Mouse (Mus musculus) hindbrain, embryonic 11.5 days (tissue): Measurements from ENCODE around the gene Myof. TPM values are rescaled to one million over a fixed set of nuclear protein-coding genes. Genes with fewer than 3 reads are reported as not detected.
A peak's percentile ranks its signal among the peaks of the same experiment; 100 is the strongest.

Experiments
- ATAC-seq: fragments of 200-750 bp; cut with Nextera tagmentation; 2 replicates; pipeline ENCODE4 v1.8.0; 2017; ENCODE audit warnings: mild to moderate bottlenecking, moderate TSS enrichment, moderate library complexity; ENCODE audit not compliant: low FRiP score
- DNase-seq: peaks from one replicate; pipeline ENCODE4 v3.0.0-alpha.2; 2015; ENCODE audit warnings: low spot score
- H3K27ac ChIP-seq: fragments of 300-500 bp; sonication (generic); 2 replicates; pipeline ENCODE4 v1.5.1; 2014; ENCODE audit warnings: mild to moderate bottlenecking, low read depth, low read length
- H3K27me3 ChIP-seq: fragments of 300-500 bp; sonication (generic); 2 replicates; pipeline ENCODE4 v1.6.1; 2014; ENCODE audit warnings: mild to moderate bottlenecking, low read length, moderate library complexity, mixed read lengths; ENCODE audit not compliant: control insufficient read depth, insufficient read depth
- H3K36me3 ChIP-seq: fragments of 300-500 bp; sonication (generic); 2 replicates; pipeline ENCODE4 v1.6.1; 2014; ENCODE audit warnings: mild to moderate bottlenecking, low read length, moderate library complexity, mixed read lengths; ENCODE audit not compliant: control insufficient read depth, insufficient read depth
- H3K4me1 ChIP-seq: fragments of 300-500 bp; sonication (generic); replicated peaks from 2 replicates; pipeline ENCODE4 v1.6.1; 2014; ENCODE audit warnings: low read length, mixed read lengths; ENCODE audit not compliant: control insufficient read depth, insufficient read depth
- H3K4me2 ChIP-seq: fragments of 300-500 bp; sonication (generic); replicated peaks from 2 replicates; pipeline ENCODE4 v1.6.1; 2014; ENCODE audit warnings: mild to moderate bottlenecking, low read depth, low read length
- H3K4me3 ChIP-seq: fragments of 300-500 bp; sonication (generic); 2 replicates; pipeline ENCODE4 v1.5.1; 2014; ENCODE audit warnings: low read depth, low read length
- H3K9ac ChIP-seq: fragments of 300-500 bp; sonication (generic); 2 replicates; pipeline ENCODE4 v1.6.1; 2014; ENCODE audit warnings: low read depth, low read length
- H3K9me3 ChIP-seq: fragments of 300-500 bp; sonication (generic); 2 replicates; pipeline ENCODE4 v1.6.1; 2016; ENCODE audit warnings: low read length; ENCODE audit not compliant: control insufficient read depth
- whole genome bisulfite sequencing: fragments of 180-500 bp; shearing (Covaris S2); extraction: QIAGEN DNeasy Blood & Tissue Kit; methylation state at CpG from one replicate; pipeline ENCODE4 v1.1.7; 2014; 5-methylcytosine and 5-hydroxymethylcytosine counted together
- polyA plus RNA-seq: library from polyadenylated mRNA; unstranded; fragments of >200 nt; fragmentation: Nextera tagmentation; extraction: Ambion mirVana; gene quantifications from 2 replicates; pipeline ENCODE4 v1.2.1, GENCODE M21; 2014

The Myof gene
- polyA plus RNA-seq, 1 experiment from 2014 or later = 3.4 TPM

GRCm38 (mm10) chr19:38032993-38033734 is 10.2 kb downstream of the Myof start:
- H3K4me2 ChIP-seq = no peak overlapping the region
- no peak overlapping the region for H3K9ac ChIP-seq
- no peak for DNase-seq
- ATAC-seq = no peak
- H3K4me3 ChIP-seq = no peak overlapping the region
- no peaks in the 10 kb centered on the region for H3K36me3 ChIP-seq
- H3K27me3 ChIP-seq = no peaks in the 10 kb centered on the region
- no peaks in the 10 kb centered on the region for H3K4me1 ChIP-seq
- H3K27ac ChIP-seq = no peak overlapping the region
- WGBS = 76% methylated on average over 15 of the region's 15 CpGs
- no peaks in the 10 kb centered on the region for H3K9me3 ChIP-seq

DNA sequence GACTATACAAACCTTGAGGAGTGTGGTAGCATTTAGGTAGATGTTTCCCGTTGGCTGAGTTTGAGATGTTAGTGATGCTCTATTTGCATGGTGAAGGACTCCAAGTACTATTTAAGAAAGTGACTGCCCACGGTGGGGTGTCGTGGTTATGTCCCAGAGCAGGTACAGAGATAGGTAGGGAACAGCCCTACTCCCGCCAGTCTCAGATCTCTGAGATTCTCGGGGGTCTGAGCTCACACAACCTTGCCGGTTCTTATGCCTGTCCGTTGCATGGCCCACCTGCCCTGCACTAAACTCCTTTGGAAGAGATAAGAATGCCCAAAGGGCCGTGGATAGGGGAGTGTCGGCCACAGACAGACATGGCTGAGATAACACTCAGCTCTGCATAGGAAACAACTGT is 12.2 kb downstream of the Myof start:
- Histone ChIP-seq H3K27me3 (no peaks in the 10 kb centered on the region), H3K4me3 (no peak overlapping the region), H3K4me2 (no peak overlapping the region), H3K4me1 (no peaks in the 10 kb centered on the region), H3K27ac (no peak overlapping the region), H3K9ac (no peak overlapping the region), H3K9me3 (no peaks in the 10 kb centered on the region), H3K36me3 (no peaks in the 10 kb centered on the region)
- ATAC-seq (no peak), DNase-seq (no peak)
- 69% methylated on average over 9 of the region's 9 CpGs for WGBS

GRCm38 (mm10) chr19:38030673-38031137 is 12.7 kb downstream of the Myof start:
- no peak overlapping the region for H3K9ac ChIP-seq
- H3K4me3 ChIP-seq = no peak overlapping the region
- no peaks in the 10 kb centered on the region for H3K36me3 ChIP-seq
- no peaks in the 10 kb centered on the region for H3K9me3 ChIP-seq
- H3K4me2 ChIP-seq = no peak overlapping the region
- H3K27ac ChIP-seq = no peak overlapping the region
- no peaks in the 10 kb centered on the region for H3K4me1 ChIP-seq
- ATAC-seq (no peak), DNase-seq (peak; percentile 12)
- WGBS = 6% methylated on average over 10 of the region's 23 CpGs
- no peaks in the 10 kb centered on the region for H3K27me3 ChIP-seq

GRCm38 (mm10) chr19:38029871-38030270 is 13.5 kb downstream of the Myof start:
- 62% methylated on average over 3 of the region's 3 CpGs for WGBS
- H3K4me3 ChIP-seq = no peak overlapping the region
- H3K27me3 ChIP-seq = no peaks in the 10 kb centered on the region
- no peaks in the 10 kb centered on the region for H3K9me3 ChIP-seq
- ATAC-seq (no peak), DNase-seq (no peak)
- H3K4me1 ChIP-seq = no peaks in the 10 kb centered on the region
- H3K36me3 ChIP-seq = no peaks in the 10 kb centered on the region
- no peak overlapping the region for H3K4me2 ChIP-seq
- H3K27ac ChIP-seq = no peak overlapping the region
- no peak overlapping the region for H3K9ac ChIP-seq

DNA sequence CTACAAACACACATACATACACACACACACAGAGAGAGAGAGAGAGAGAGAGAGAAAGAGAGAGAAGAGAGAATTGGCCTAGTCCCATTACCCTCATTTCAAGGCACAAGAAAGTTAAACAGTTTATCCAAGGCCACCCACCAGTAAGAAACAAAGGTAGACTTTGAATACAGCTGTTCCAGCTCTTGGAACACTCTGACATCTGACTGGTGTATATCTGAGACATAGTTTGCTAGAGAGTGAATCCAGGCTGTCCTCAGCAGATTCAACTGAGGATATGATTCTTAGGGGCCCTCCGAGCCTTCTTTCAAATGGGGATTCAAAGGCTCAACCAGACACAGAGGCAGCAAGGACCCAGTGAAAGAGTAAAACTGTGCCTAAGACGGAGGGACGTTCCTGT is 14.1 kb downstream of the Myof start:
- Histone ChIP-seq H3K9me3 (no peaks in the 10 kb centered on the region), H3K9ac (no peak overlapping the region), H3K4me3 (no peak overlapping the region), H3K27me3 (no peaks in the 10 kb centered on the region), H3K27ac (no peak overlapping the region), H3K4me1 (no peaks in the 10 kb centered on the region), H3K36me3 (no peaks in the 10 kb centered on the region), H3K4me2 (no peak overlapping the region)
- no peak for ATAC-seq
- DNase-seq = no peak
- 84% methylated on average over 3 of the region's 3 CpGs for WGBS

DNA sequence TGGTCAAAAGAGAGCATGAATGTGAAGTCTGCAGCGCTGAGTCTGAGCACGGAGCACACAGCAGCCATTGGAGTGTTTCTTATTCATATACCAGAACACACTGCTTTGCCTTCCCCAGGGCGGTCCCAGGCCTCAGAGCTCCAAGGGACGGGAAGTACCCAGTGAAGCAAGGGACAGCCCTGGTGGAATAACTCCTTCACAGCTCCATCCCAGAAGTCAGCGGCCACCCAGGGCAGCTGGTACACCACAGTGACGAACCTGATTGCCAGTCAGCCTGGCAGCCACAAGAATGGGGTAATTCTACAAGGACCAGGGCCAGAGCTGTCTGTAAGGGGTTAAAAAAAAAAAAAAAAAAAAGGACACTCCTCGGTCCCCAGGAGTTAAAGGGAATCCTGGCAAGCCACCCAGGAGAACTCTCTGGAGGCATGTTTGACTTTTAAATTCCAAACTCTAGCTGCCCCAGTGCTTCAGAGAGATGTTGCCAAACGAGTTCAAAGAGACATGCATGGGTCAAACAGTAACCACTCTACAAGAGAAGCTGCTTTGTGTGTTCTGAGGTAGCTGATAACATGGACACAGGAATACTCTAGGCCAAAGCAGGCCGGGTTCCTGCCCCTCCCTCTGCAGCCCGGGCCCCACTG is 15.4 kb downstream of the Myof start:
- Histone ChIP-seq H3K9ac (no peak overlapping the region), H3K27me3 (no peaks in the 10 kb centered on the region), H3K4me2 (no peak overlapping the region), H3K9me3 (no peaks in the 10 kb centered on the region), H3K36me3 (no peaks in the 10 kb centered on the region), H3K4me3 (no peak overlapping the region), H3K4me1 (no peaks in the 10 kb centered on the region), H3K27ac (no peak overlapping the region)
- DNase-seq (no peak), ATAC-seq (no peak)
- 61% methylated on average over 10 of the region's 10 CpGs for WGBS

DNA sequence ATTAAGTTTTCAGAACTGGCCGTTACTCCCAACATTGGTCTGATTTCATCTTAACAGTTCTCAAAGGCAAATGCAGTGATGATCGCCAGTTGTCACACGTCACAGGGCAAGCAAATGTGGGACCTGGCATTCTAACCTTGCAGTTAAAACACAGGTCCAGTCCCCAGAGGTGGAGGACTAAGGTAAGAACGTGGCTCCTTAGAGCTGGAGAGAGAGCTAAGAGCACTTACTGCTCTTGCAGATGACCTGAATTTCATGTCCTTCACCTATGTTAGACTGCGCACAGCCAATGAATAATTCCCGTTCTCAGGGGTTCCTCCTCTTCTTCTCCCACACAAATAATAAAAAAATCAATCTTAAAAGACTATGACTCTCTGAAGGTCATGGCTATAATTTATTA is 16.0 kb downstream of the Myof start:
- no peaks in the 10 kb centered on the region for H3K4me1 ChIP-seq
- WGBS = 86% methylated on average over 6 of the region's 6 CpGs
- no peaks in the 10 kb centered on the region for H3K27me3 ChIP-seq
- H3K36me3 ChIP-seq = no peaks in the 10 kb centered on the region
- H3K4me2 ChIP-seq = no peak overlapping the region
- no peak for DNase-seq
- no peak for ATAC-seq
- H3K9me3 ChIP-seq = no peaks in the 10 kb centered on the region
- no peak overlapping the region for H3K9ac ChIP-seq
- no peak overlapping the region for H3K27ac ChIP-seq
- H3K4me3 ChIP-seq = no peak overlapping the region

DNA sequence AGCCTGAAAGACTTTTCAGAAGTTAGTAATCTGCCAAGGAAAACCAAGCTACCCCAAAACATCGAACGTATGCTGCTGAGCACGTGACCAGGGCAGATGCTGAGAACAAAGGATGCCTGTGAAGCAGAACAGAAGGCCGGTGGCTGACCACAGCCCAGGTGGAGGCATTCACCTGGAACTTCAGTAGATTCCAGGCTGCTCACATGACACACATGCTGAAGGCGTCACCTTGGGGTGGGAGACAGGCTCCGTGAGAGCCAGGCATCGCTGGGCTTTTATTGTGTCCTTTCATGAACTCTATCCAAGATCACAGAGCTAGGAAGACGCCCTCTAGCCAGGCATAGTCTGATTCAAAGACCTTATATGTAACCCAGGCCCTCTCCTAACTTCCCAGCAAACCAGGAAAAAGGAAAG is 17.2 kb downstream of the Myof start:
- Histone ChIP-seq H3K4me1 (no peaks in the 10 kb centered on the region), H3K4me2 (no peak overlapping the region), H3K9me3 (no peaks in the 10 kb centered on the region), H3K9ac (no peak overlapping the region), H3K27me3 (no peaks in the 10 kb centered on the region), H3K27ac (no peak overlapping the region), H3K36me3 (no peaks in the 10 kb centered on the region), H3K4me3 (no peak overlapping the region)
- DNase-seq (no peak), ATAC-seq (no peak)
- WGBS = 73% methylated on average over 8 of the region's 8 CpGs
